Mouse (Mus musculus) right cerebral cortex, adult 2 months (tissue): ENCODE measurements around the gene Rnaseh2a.

Experiments used
- DNase-seq, 2 experiments: peaks; one replicate each; pipeline ENCODE4 v3.0.0; 2021 to 2022; ENCODE audit warnings: low spot score in 2 of 2

Gene Rnaseh2a

GRCm38 (mm10) chr8:84907037-84907436 lies 62.5 kb downstream of the Rnaseh2a start:
- DNase-seq = no peak
